Mouse (Mus musculus) neutrophil, adult 5-6 weeks (primary cell): ENCODE data around the gene Rps25. TPM values are rescaled to one million over a fixed set of nuclear protein-coding genes. Genes with fewer than 3 reads are reported as not detected.
"Not testable (repeated sequence)": the region's sequence is repeated elsewhere in the genome, so short reads cannot be mapped to it uniquely, and the experiment has no call there.

ENCODE experiments used
- ATAC-seq: fragments of 151-379, 151-347 bp; 2 replicates; pipeline ENCODE4 v1.8.0; 2017; ENCODE audit warnings: mild to moderate bottlenecking, moderate TSS enrichment; ENCODE audit not compliant: insufficient number of reproducible peaks, poor library complexity, low FRiP score, severe bottlenecking; ENCODE audit errors: extremely low read depth
- total RNA-seq: library from RNA; stranded (forward); fragments of 200-1000 nt; gene quantifications from 2 replicates; pipeline ENCODE4 v1.2.3, GENCODE M21; 2017

The Rps25 gene
- 1,089 and 1,185 TPM in 2 replicates for total RNA-seq

DNA sequence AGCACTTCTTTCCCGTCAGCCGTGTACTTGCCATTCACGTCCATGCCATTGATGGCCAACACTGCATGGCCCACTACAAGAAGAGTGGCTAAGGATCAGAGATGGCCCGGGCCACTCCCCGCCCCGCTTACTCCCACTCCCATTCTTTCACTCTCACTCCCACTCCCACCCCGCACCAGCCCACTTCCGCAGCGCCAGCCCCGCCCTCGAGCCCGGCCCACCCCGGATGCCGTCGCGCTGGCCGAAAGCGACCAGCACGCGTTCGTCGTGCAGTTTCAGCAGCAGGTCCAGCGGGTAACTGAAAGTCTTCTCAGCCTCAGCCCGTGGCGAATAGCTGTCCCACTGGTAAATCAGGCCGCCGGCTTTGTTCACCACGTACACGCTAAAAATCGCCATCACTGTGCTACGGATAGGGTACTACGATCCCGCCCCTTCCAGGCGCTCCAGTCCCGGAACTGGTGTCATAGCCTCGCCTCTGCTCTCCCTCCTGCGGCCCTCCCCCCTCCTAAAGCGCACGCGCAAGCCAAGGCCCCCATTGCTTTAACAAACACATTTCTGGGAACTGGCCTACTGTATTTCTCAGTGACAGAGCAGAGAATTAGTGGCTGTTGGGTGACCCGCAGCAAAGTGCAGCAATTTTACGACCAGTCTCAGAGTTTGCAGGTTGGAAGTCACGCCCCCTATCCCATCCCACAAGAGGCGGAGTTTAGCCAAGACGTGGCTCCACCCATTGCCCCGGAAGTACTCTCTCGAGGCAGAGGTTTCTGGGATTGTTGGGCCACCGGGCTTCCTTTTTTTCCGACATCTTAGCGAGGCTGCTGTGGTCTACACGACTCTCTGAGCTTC is at the start of gene Rps25, which contains the start of gene Trappc4:
Gene Rps25, plus strand, starts transcription at position 234 of the 846 bp plus-strand sequence.
Gene Trappc4, minus strand, starts transcription at position 695 of the 846 bp plus-strand sequence.
- ATAC-seq, result peak; percentile 90

DNA sequence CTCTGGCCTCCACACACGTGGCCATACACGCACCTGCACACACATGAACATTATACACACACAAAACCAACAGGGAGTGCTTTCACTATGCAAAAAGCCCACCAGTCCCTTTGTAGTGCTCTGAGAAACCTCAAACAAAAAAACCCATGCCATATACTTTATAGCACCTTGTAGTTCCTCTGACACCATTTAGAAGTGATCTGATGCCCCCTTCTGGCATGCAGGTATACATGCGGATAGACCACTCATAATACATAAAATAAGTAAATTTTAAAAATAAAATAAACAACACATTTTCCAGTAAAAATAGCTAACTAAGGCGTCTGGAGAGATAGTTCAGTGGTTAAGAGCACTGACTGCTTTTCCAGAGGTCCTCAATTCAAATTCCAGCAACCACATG is 49.7 kb upstream of the Rps25 start:
- ATAC-seq, result no peak; the same call in 1 of the 2 replicates

DNA sequence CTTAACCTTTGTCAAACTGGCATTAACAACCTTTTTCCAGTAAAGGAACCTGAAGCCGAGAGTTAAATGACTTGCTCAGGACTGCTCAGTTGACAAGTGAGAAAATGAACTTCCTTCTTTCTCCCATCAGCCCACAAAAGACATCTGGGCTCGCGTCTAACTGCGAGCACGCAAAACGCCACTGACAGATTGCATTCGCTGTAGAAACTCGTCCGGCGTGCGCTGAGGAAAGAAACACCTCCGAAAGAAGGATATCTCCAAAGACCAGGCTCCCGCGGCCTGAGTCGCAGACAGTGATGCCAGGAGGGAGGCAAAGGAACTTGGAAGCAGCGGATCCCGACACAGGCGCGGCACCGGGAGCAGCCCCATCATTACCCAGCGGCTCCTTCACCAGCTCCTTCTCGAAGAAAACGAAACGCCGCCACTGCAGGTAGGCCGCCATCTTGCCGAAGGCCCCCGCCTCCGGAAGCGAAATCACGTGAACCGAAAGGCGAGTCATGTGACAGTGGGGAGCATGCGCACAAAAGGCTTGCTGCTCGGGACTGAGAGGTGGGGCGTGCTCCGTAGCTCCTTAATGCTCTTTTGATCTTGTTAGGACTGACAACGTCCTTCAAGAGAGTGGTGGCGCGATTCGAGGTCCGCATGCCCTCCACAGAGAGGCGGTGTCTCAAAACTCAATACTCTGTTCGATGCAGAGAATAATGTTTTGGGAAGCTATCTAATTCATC is 45.6 kb upstream of the Rps25 start, which contains the start of gene Vps11:
Gene Vps11, minus strand, starts transcription at position 481 of the 728 bp plus-strand sequence.
- ATAC-seq, result peak; percentile 90

DNA sequence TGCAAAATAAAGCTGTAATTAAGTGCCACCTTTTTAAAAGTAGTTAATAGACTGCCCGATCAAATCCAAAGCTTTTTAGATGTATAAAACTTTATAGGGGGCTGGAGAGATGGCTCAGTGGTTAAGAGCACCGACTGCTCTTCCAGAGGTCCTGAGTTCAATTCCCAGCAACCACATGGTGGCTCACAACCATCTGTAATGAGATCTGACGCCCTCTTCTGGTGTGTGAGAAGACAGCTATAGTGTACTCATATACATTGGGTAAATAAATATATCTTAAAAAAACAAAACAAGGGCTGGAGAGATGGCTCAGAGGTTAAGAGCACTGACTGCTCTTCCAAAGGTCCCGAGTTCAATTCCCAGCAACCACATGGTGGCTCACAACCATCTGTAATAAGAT is 45.0 kb upstream of the Rps25 start:
- not testable (repeated sequence) for ATAC-seq

DNA sequence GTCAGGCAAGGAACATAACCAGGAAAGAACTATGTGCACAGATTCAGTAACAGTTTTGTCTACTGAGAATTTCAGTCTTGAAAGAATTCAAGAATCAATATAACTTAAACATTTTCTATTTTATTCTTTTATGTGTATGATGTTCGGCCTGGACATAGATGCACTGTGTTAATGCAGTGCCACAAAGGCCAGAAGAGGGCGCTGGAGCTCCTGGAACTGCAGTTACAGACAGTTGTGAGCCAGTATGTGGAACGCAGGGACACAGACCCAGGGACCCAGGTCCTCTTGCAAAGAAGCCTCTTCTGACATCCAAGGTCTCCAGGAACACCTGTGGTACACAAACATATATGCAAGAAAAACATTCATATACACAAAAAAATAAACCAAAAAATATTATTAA is 42.5 kb upstream of the Rps25 start:
- no peak for ATAC-seq

DNA sequence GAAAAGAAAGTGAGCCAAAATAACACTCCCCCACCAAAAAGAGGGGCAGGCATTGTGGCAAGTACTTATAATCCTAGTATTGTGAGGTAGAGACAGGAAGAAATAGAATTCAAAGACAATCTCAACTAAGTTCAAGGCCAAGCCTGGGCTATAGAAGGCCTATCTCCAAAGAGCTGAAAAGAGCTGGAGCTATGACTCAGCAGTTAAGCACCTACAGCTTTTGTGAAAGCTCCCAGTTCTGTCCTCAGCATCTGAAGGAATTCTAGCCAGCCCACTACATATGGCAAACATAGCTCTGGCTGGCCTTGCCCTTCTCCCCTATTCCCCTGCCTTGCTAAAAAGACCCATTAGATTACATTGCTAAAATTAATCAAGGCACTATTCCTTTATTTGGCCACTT is 33.6 kb upstream of the Rps25 start:
- no peak for ATAC-seq

DNA sequence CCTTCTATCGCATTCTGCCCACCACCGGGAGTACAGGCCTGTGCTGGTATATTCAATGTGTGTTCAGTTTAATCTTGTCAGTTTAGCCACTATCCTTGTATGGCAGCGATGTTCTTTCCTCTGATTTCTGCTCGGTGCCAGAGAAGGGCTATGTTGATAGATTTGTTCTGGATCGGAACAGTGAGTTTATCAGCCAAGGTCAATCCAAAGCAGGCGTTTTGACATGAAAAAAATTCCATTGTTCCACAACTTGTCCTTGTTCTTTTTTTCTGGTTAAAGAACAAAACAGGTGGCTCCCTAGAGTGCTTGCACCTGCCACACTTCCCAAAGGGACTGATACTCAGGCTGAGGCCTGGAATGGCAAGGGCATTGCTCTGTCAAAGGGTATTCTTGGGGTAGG is 30.8 kb upstream of the Rps25 start:
- ATAC-seq, result no peak

DNA sequence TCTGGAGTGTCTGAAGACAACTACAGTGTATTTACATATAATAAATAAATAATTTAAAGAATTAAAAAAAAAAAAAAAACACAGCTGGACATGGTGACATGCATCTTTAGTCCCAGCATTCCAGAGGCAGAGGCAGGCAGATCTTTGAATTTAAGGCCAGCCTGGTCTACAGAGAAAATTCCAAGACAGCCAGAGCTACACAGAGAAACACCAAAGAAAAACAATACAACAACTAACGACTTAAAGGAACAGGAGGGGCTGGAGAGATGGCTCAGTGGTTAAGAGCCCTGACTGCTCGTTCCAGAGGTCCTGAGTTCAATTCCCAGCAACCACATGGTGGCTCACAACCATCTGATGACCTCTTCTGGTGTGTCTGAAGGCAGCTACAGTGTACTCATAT is 29.6 kb upstream of the Rps25 start:
- not testable (repeated sequence) for ATAC-seq

DNA sequence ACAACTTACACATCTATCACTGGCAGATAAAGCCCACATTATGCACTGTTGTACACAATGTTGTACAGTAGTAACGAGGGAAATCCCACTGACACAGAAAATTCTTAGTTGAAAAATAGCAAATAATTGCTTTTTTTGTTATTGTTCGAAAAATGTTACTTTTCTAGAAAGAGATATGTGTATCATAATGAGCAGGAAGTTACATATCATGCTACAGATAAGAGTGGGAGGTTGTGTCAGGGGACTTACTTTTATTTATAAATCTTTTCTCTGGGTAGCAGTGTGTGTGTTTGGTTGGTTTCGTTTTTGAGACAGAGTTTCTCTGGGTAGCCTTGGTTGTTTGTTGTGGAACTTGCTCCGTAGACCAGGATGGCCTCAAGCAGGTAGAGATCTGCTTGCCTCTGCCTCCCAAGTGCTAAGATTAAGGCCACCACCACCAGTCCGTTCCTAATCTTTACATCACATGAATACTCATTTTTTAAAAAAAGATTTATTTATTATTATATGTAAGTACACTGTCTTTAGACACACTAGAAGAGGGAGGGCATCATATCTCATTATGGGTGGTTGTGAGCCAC is 28.7 kb upstream of the Rps25 start:
- ATAC-seq, result no peak

DNA sequence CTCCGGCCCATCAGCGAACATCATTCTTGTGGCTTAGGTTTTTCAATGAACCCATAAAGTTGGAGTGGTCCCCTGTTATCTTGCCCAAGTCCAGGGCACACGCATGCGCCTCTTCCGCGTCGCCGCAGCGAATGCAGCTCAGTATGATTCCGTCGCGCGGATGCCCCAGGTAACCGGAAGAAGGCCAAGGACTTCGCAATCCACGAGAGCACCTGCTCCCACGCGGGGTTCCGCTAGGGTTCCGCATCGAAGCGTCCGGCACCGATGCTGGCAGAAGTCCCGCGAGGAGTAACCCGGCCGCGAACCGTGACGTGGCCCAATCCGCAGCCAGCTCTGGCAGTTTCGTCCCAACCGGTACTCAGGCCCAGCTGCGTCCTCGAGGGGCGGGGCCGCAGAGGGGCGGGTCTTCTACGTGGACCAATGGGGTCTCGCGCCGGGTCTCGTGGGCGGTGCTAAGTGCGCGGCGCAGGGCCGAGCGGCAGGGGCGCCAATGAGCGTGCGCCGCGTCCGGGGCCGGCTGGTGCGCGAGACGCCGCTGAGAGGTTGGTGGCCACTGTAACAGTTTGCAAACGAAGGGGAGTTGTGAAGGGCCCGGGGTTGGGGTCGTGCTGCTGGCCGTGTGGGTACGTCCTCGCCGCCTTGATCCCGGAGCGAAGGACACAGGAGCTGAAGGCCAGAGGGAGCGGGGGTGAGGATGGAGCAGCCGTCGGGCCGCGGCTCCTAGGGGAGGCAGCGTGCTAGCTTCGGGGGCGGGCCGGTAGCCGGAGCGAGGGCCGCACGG is 27.7 kb upstream of the Rps25 start, which contains the start of gene Hyou1:
Gene Hyou1, plus strand, starts transcription at position 437 of the 781 bp plus-strand sequence.
- ATAC-seq, result peak; percentile 94

DNA sequence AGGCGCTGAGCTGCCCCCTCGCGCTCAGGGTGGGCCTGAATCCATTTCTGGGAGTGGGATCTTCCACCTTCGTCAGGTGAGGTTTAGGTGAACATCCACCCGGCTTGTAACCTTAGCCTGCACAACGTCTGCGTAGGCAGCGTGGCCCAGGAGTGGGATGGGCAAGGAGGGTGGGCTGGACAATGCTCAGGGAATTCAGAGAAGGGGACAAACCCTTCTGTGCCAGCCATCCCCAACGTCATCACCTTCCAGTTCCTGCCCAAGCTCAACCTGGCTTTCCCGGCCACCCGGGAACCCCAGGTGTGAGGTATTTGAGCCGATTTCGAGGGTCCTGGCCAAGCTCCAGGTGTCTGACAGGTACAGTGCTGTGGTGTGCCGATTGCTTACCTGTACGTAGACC is 27.1 kb upstream of the Rps25 start:
- no peak for ATAC-seq

DNA sequence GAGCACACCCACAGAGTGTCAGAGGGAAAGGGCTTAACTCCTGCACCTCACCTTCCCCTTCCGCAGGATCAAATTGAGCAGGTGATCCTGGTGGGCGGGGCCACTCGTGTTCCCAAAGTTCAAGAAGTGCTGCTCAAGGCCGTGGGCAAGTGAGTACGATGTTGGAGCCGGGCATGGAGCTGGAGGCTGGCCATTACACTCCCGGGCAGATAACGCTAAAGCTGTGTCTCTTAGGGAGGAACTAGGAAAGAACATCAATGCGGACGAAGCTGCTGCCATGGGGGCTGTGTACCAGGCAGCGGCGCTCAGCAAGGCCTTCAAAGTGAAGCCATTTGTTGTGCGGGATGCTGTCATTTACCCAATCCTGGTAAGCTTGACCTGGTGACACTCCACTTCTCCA is 22.3 kb upstream of the Rps25 start:
- ATAC-seq, result no peak

DNA sequence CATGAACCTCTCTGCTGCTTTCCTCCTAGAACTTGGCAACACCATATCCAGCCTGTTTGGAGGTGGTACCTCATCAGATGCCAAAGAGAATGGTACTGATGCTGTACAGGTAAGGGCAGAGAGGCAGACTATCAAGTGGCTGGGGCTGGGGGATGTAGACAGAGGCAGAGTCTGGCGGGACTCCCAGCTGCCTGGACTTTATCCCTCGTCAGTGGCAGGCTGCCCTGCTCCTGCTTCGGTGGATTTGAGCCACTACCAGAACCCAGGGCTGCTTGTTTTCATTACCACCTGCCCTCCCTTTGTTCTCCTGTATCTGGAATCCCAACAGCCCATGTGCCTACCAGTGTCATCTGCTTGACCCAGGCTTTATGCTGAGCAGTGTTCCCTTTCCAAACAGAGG is 19.7 kb upstream of the Rps25 start:
- no peak for ATAC-seq

DNA sequence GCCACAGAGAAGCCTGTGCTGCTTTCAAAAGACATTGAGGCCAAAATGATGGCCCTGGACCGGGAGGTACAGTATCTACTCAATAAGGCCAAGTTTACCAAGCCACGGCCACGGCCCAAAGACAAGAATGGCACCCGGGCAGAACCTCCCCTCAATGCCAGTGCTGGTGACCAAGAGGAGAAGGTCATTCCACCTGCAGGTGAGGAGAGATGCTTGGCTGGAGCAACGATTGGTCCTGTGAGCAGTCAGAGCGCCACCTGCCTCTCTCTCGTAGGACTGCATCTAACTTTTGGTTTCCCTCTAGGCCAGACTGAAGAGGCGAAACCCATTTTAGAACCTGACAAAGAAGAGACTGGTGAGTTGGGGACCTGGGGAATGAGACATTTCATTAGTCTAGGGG is 17.7 kb upstream of the Rps25 start:
- ATAC-seq, result peak; percentile 70; the same call in 1 of the 2 replicates

DNA sequence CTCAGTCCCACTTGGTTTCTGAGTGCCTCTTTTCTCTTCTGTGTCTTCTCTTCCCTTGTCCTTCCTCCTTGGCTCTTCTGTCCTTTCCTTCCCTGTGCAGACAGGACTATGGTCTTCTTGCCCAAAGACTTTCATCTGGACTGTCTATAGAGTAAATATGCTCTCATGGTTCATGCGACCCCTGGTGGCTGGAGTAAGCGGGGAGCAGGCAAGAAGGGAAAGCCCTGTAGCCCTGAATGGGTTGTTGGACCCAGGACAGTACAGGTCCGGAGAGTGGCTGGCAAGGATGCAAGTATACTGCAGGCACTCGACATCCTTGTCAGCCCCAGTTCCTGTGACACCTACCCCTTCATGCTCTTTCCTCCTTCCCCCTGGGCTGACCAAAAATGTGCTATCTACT is 15.5 kb upstream of the Rps25 start:
- ATAC-seq, result peak; percentile 64

DNA sequence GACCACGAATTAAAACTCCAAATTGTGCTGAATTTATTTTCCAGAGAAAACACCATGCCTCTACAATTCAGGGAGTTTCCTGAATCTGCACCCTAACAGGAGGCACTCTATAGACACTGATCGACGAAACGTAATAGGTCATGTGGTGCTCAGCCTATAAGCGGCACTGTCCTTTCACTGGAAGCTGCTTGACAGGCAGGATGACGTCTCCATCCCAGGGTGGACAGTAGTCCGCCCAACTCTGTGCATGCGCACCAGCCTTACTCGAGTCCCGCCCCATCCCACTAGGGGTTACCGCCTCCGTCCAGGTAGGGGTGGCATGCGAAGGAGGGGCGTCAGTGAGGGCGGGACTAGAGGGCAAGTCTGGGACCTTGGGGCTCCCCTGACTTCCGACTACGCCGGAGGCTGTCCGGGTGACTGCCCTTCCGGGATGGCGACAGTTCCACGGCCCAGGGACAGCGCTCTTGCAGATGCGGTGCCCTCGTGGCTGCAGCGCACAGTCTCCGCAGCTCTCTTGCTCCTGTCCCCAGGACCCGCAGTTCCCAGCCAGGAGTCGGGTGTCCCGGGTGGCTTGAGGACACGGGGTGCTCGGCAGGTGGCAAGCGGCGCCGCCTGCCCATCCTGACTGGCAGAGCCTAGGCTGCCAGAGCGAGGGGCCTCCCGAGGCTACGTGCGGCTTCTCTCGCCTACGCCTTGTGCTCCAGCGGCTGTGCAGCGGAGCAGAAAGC is 10.1 kb upstream of the Rps25 start, which contains the start of gene Slc37a4:
Gene Slc37a4, plus strand, starts transcription at position 169 of the 728 bp plus-strand sequence.
- ATAC-seq, result peak; percentile 98

DNA sequence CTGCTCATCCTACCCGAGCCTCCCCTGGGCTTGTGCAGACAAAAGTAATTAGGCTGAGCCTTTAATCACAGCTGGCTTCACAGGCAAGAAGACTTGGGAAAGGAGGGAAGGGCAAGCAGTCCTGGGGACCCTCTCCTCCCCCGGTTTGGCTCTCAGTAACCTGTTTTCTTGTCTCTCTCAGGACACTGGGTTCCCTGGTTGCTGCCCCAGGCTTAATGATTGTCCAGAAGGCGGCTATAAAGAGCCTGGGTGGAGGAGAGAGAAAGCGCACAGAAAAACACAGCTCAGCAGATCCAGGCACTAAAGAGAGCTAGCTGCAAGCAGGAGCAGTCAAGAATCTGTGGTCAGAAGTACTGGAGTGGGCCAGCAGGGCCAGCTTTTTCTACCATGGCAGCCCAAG is 8.9 kb upstream of the Rps25 start:
- no peak for ATAC-seq

DNA sequence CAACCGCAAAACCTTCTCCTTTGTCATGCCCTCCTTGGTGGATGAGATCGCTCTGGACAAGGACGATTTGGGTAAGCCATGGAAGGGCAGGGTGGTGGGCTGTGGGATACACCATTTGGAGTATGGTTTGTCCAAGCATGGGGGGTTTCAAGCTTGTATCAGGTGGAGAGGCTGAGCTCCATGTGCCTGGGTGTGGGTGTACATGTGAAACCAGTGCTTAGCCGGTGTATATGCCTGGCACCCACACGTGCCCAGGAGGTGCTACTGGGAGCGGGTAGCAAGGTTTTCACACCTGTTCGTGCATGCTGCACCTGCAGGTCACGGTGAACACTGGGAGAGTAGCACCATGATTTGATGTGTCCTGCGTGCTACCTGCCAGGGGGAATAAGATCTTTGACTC is 8.4 kb upstream of the Rps25 start:
- no peak for ATAC-seq
